Mouse (Mus musculus) lung, adult 2 months (tissue): Measurements from ENCODE around the gene Olfr575.

ENCODE experiments used
- CTCF ChIP-seq: fragments of 200-500 bp; IDR thresholded peaks from 2 replicates; pipeline ENCODE4 v1.5.1; 2011; ENCODE audit warnings: mild to moderate bottlenecking, low read length, control low read depth; ENCODE audit not compliant: insufficient read depth
- POLR2A ChIP-seq: fragments of 200-500 bp; IDR thresholded peaks from 2 replicates; pipeline ENCODE4 v1.6.1; 2011; ENCODE audit warnings: low read depth, mild to moderate bottlenecking, control low read depth, low read length, borderline replicate concordance; ENCODE audit errors: extremely low read depth

DNA sequence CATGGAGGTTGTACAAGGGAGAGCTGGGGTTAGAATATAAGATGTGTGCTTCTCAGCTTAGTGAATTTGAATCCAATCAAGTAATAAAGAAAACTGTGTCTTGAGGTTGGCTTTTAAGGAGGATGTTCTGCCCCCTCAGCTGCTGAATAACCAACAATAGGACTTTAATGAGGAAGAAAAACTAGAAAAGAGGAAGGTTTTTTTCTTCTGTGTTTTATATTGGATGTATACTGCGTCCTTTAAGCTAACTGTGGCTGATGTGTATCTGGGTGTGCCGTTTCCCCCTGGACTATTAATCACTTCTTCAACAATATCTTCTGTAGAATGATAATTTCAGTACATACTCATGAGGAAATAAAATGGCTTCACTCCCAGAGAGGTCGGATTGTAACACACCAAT is 31.5 kb downstream of the Olfr575 start:
- TF ChIP-seq CTCF = no peak
- no peak for TF ChIP-seq POLR2A
